Mouse (Mus musculus) c-Kit-positive CD71-positive TER-119-negative erythroid progenitor cells, embryonic 14.5 days (primary cell): Measurements from ENCODE around the gene Dot1l.
A peak's percentile ranks its signal among the peaks of the same experiment; 100 is the strongest.

ENCODE experiments used
- DNase-seq: peaks from one replicate; pipeline ENCODE4 v3.0.0-alpha.2; 2013; ENCODE audit warnings: low read depth

Gene Dot1l

DNA sequence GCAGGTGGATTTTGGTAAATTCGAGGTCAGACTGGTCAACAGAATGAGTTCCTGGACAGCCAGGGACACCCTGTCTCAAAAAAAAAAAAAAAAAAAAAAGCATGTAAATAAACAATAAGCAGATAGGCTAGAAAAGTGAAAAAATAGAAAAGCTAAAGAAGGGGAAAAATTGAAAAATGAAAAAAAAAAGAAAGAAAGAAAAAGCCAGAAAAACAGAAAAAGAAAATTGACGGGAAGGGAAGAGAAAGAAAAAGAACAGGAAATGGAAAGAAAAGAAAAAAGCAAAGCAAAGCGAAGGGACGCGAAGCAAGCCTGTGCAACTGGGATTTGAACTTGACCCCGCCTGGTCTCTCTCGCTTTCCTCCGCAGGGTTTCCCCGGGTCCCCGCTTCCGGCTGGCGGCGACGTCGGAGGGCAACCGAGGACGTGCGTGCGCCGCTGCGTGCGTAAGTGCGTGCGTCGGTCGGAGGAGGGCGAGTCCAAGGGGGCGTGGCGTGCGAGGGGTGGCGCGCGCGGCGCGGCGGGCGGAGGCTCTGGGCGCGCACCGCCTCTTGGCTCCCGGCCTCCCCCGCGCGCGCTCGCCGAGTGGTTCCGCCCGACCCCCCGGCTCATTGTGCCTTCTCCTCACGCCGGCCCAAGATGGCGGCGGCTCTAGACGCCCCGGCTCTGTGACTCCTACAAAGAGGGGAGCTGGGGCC lies at the start of gene Dot1l:
TSS of gene Dot1l (plus strand) at position 613 of the 697 bp plus-strand sequence.
- peak; percentile 91 for DNase-seq

DNA sequence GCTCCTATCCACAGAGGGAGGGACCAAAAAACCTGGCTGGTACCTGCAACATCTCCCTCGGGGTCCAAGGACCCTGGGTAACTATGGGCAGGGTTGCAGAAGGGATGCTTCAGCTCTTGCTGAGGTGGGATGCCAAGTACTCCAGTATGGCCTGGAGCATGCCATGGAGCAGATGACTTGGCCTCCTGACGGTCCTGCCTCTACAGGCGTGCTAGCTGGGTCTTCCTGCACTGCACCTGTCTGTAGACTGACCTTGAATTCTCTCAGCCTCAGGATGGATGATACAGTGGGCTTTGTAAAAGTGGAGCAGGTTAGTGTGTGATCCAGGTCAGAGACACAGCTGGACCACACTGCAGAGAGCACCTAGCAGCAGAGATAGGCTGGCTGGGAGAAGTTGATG lies 49.5 kb upstream of the Dot1l start:
- no peak for DNase-seq

DNA sequence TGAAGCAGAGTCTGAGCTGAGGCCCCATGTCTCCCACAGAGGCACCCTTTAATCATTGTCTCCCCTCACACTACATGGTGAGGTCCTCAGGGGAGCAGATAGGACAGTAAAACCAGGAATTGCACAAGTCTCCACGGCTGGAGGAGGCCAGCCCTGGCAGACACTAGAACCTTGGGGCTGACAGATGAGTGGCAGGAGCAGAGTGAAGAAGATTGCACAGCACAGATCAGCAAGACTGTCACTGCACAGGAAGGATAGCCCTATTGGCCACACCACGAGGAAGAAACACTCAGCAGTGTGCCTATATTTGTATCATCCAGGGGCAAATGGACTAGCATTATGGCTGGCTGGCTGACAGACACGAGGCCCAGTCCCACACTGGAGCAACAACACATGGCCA lies 44.2 kb upstream of the Dot1l start:
- DNase-seq, result no peak

DNA sequence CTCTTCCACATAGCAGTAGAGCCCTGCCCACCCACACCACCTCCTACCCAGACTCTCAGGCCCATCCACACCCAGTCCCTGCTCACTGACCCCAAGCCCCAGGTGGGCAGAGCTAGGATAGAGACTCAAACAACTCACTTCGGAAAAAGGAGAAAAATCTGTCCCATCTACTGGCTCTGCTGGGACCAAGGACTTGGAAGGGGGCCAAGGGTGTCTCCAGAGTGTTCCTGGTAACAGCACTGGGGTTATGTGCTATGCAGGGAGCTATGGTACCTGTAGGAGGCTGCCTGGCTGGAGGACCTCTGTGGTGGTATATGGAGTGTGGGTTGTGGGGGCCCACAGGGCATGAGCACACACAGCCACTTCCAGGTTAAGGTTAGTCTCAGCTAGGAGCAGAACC lies 37.7 kb upstream of the Dot1l start:
- no peak for DNase-seq

DNA sequence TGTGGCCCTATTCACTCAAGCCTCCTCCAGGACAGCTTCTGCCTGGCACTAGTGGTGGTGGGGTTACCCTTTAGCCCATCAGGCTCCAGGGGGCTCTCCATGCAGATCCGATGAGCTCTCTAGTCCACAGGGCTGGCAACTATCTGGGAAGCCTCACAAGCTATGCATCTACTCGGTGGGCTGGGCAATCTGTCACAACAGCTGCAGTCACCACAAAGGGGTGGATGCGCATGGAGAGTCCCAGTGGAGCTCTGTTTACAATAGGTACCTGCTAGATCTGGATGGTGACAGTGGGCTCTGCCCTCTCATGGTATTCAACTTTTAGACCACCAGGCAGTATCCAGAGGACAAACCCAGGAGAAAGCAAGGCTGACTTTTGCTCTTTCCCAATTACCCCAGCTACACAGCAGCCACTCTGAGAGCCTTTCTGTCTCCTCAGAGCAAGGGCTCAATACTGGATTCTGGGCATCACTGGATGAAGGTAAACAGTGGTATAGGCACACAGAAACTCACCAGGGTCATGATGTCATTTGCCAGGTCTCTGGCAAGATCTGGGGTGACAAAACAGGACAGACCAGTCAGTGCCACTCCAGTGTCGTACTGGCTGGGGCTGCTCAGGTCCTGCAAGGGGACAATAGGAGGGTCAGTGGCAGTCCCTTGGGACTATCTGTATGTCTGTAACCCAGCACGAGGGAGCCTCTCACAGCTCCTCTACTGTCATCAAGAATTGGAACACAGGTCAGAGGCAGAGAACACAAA lies 27.5 kb upstream of the Dot1l start:
- DNase-seq, result no peak

DNA sequence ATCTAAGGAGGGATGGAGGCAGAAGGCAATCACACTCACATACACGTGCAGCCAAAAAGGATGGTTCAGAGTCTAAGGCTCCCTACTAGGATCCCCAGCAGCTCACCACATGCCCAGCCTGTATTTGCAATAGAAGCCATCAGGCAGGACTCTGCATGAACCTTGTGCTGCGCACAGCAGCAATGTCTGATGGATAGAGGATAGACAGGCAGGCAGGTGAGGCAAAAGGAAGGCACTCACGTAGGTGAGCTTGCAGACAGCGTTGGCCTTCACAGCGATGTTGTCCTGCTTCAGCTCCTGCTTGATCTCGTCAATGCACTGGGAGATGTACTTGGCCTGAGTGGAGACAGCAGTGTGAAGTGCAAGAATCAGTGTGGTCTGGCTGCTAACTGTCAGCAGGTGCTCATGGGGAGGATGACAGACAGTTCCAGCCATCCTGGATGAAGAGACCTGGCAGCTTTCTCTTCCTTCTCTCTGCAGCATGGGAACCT lies 22.4 kb upstream of the Dot1l start:
- DNase-seq, result no peak

DNA sequence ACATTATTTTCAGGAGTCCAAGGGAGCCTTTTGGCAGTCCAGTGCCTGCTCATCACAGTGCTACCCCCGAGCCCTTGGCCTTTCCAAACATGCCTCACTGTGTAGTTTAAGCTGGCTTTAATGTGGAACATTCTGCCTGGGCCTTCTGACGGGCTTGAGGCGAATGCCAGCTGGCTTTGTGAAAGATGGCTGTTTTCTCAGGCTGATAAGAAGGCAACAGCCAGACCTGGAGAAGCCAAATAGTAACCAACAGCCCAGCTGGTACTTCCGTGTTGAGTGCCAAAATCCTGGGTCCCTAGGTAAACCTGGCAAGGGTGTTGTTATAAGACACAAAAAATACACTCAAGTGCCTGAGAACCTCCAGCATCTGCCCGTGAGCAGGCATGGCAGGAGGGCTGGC lies 18.3 kb upstream of the Dot1l start:
- DNase-seq, result no peak

DNA sequence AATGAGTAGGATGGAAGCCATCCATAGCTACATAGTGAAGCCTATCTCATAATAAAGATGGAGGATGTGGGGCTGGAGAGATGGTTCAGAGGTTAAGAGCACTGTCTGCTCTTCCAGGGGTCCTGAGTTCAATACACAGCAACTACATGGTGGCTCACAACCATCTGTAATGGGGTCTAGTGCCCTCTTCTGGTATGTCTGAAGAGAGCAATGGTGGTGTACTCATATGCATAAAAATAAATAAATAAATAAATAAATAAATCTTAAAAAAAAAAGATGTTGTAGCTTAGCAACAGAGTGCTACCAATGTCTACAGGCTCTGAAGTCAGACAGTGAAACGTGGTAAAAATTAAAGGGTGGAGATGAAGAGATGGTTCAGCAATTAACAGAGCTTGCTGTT lies 16.3 kb upstream of the Dot1l start:
- DNase-seq, result no peak

DNA sequence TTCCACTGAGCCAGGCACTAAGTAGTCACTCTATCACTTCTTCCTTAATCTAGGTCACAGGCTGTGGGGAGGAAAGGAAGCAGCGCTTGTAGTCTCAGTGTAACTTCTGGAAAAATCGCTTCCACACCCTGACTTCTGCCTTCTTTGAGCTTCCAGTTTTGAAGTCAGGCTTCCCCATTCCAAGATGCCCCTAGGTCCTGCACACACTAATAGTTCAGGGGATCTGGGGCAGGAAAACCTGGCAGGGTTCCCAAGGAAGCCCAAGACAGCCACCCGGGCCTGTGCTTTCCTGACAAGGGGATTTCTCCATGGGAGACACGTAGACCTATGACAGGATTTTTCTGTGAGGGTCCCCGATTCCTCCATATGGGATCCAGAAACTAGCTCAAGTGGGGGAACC lies 13.9 kb upstream of the Dot1l start:
- DNase-seq, result no peak

DNA sequence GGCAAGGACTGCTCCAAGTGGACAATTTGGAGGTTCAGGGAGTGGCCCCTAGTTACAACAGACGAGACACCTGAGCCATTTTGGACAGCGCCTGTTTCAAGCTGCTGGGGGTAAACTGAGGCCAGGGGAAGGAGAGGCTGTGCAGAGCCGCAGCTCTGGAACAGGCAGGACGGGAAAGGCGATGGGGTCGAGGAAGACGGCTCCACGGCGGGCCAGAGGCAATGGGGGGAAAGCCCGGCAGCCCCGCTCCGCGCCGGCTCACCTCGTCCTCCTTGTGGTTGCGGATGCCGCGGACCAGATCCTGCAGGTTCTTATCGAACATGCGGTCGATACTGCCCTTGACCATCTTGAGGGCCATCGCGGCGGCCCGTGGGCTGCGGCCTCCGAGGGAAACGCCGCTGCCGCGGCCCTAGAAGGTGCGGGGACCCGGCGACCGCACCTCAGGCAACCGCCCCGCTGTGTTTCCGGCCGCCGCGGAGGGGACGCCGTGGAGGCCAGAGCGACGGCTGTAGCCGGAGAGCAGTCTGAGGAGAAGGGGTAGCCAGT lies 13.3 kb upstream of the Dot1l start:
- no peak for DNase-seq

DNA sequence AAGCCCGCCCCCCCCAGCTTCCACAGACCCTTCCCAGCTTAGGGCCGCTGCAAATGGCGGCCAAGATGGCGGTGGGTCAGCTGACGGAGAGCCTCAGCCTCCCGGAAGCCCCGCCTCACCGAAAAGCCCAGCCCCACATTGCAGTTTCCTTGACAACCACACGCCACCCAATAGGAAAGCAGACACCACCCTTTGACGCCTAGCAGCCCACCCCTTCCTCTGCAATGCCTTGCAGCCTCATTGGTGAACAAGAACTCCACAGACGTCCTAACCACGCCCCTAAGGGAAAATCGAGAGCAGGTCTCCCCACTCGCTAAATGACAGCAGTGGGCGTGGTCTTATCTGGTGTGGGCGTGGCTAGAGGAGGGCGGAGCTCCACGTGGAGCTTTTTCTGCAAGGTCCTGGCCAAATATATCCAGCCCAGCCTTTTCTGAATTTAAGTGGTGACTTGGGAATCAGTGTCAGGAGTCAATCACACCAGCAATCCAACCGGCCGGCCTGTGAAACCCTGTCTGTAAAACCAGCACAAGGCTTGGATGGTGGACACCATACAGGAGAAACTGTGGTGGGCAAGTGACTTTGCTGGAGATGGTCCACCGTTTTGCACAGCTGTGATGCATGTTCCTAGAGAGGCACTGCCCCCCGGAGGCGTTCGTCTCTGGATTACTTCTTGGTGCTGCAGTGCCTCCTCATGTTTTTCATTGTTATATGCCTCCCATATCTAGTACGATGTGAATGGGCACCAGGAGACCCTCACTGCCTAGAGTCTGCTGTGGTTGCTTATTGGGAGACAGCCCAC lies 12.6 kb upstream of the Dot1l start, which contains the start of gene Ap3d1:
TSS of gene Ap3d1 (minus strand) at position 85 of the 799 bp plus-strand sequence.
- peak; percentile 99 for DNase-seq

DNA sequence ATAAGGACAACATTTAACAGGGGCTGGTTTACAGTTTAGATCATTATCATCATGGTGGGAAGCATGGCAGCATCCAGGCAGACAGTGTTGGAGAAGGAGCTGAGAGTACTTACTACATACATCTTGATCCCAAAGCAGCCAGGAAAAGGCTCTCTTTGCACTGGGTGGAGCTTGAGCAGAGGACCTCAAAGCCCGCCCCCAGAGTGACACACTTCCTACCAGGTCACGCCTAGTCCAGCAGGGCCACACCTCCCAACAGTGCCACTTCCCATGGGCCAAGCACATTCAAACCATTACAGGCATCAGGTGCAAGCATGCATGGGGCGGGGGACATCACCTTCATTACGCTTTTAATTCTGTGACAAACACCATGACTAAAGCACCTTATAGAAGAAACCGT lies 10.7 kb upstream of the Dot1l start:
- DNase-seq, result peak; percentile 62

DNA sequence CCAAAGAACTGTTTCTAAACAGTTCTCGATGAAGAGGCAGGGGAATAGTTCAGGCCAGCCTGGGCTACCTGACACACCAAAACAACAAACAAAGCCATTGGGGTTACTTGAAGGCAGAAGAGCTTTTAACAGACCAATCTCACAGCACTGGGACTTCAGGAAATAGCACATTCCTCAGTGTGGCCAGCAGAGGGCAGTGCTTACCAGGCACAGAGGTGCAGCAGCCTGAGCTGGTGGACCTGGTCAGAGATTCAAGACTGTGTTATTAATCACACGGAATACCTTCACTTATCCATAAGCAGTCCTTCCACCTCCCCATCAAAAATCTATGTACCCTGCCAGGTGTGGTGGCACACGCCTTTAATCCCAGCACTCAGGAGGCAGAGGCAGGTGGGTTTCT lies 7.6 kb upstream of the Dot1l start:
- DNase-seq, result no peak

DNA sequence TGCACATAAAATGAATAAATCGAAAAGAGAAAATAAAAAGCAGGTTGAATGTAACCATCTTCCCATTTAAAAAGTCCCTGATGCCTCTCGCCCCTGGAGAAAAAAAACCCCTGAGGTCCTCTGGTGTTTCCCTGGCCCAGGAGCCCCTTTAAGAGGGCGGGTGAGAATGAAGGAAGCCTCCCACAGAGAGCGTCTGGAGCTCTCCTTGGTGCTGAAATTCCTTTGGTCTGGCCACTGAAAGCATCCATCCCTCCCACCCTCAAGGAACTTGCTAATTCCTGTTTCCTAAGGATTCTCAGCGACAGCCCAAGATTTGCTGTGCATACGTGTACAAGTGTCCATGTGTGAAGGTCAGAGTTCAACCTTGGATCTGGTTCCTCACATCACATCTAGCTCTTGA lies 6.4 kb upstream of the Dot1l start:
- DNase-seq, result peak; percentile 78

DNA sequence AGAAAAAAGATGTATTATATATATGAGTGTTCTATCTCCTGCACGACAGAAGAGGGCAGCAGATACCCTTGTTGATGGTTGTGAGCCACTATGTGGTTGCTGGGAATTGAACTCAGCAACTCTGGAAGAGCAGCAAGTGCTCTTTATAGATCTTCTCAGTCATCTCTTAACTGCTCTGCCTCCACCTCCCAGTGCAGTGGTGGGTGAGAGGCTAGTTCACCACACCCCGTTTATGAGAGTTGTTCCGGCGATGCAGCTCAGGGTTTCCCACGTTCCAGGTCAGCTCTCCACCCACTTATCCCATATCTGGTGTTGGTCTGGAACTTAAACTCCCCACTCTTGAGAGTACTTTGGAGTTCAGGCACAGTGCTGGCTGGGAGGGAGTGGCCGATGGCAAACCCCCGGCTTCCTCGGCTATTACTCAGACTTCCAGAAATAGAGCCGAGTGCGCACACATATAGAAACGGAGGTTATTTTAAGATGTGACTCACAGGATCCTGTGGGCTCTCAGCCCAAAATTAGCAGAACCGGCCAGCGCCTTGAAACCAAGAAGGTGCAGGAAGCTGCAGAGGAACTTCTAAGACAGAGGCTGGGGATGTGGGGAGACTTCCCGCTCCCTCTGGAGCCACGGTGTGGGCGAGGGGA lies 3.7 kb upstream of the Dot1l start:
- DNase-seq, result no peak

DNA sequence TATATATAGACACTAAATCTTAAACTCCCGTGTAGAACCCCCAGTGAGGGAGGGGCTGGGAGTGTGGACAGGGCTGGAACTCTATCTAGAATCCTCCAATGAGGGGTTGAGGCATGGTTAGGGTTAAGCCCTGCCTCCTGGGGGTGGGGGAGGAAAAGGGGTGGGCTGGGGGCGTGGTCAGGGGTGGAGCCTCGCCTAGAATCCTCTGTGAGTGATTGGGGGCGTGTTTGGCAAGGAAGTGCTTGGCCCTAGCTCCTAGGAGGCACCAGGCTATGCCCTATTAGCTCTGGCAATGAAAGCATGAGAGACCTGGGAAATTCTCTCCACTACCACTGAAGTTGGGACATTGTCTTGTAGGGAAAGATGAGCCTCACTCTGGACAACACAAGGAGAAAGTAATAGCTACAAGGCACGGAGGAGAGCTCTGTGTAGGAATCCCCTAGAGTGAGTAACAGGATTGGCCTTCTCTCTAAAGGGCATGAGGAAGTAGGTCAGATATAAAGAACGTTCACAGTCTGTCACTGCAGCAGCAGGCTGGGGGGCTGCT lies 2.9 kb upstream of the Dot1l start:
- DNase-seq, result peak; percentile 70

DNA sequence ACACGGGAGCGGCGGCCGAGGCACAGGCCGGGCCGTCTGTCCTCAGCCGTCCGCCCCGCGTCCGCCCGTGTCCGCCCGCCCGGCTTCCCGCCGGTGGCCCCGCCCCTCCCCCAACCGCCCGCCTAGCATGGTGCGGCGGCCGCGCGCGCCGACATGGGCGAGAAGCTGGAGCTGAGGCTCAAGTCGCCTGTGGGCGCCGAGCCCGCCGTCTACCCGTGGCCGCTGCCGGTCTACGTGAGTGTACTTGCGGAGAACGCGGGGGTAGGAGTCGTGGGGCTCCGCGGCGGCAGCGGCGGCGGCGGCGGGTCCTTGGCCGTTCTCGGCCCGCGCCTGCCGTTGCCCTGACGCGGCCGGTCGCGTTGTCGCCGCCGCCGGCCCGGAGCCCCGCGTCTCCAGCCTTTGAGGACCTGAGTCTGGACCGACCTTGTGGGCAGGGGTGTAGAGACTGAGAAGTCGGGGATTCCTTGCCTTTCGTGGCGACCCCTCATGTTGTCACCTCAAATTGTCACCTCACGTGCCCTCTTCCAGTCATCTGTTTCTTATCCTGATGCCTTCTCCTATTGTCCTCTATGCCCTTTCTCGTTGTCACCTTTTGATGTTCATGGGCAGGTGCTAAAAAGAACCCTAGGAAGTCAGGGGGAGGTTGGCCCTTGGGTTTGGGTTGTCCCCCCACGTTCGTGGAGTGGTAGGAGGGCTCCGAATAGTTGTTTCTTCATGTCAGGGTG lies 447 bp downstream of the Dot1l start:
- no peak for DNase-seq

DNA sequence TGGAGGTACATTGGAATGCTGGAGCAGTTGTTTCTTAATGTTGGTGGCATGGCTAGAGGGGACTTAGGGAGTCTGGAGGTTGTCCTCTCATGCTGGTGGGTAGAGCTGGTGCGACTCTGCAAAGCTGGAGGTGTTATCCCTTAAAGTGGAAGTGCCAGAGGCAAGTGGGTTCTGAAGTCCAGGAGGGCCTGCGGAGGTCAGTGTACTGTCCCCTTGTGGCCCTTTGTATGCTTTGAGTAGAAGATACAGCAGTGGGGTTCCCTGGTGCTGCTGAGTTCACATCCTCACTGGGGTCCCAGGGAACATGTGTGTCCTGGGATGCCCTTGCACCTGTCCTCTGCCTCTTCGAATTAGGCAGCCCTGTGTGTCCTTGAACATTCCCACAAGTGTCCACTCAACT lies 1.1 kb downstream of the Dot1l start:
- no peak for DNase-seq

DNA sequence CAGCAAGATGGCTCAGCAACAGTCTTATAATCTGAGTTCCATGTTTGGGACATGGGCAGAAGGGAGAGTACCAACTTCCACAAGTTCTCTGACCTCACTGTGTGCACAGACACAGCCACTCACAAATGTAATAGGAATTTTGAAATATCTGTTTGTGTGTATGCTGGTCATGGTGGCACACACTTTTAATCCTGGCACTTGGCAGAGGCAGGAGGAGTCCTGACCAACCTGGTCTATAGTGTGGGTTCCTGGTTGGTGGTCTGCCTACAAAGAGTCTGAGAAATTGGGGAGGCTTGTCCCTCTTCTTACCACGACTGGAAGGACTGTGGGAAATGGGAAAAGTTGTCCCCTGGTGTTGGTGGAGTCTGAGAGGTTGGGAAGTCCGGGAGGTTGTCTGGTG lies 1.5 kb downstream of the Dot1l start:
- no peak for DNase-seq

DNA sequence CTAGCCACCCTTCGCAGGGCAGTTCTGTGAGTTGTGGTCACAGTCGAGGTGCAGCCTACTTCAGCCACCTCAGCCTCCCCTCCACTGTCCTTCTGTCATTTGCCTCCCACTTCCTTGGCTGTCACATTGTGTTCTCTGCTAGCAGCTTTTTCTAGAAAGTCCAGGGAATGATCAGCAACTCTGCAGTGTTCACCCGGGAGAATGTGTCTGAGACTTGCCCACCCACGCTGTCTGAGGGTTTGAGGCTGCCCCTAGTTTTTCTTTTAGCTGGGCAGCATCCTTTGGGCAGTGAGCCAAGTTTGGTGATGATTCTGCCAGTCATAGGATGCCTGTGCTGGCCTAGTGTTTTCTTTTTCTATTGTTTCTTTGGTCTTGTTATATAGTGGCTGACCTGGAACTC lies 2.0 kb downstream of the Dot1l start:
- DNase-seq, result no peak

DNA sequence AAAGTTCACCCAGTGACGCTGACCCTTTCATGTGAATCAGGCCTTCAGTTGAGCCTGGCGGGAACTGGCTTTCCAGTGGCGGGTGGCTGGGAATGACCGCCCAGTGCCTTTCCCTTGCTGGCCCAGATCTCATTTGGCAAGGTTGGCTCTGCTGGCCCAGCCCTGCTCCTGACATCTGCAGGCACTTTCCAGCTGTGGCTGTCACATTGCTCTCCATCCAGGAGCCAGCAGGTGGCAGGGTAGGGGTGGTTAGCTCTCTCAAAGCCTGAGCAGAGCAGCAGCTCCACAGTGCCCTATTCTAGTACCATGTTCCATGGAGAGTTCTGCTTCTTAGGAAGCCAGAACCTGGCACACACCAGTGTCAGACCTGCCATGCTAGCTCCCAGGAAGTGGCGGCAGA lies 2.7 kb downstream of the Dot1l start:
- DNase-seq, result peak; percentile 68
